Mouse (Mus musculus): Measurements from ENCODE around the gene Grid1.

- no peak for TF ChIP-seq POLR2A (IDR thresholded peaks at IDR 0.05; ENCODE audit: insufficient read depth, low read depth, low read length)
- no peak for TF ChIP-seq EP300 (IDR thresholded peaks at IDR 0.05; ENCODE audit: insufficient read depth, low read depth, low read length)
These were observed 206.8 kb downstream of the Grid1 start for GRCm38 (mm10) chr14:35026686-35027085.
